Mouse (Mus musculus) macrophage (primary cell): Measurements from ENCODE around the gene Cdk19. TPM values are rescaled to one million over a fixed set of nuclear protein-coding genes. Genes with fewer than 3 reads are reported as not detected.
"Not testable (repeated sequence)": the region's sequence is repeated elsewhere in the genome, so short reads cannot be mapped to it uniquely, and the experiment has no call there.

ENCODE experiments used
- H3K27ac ChIP-seq: fragments of 350-480 bp; formaldehyde crosslinking; 2 replicates; pipeline ENCODE4 v1.9.0; 2021
- H3K36me3 ChIP-seq: fragments of 350-480 bp; formaldehyde crosslinking; 2 replicates; pipeline ENCODE4 v1.9.0; 2021; ENCODE audit errors: inconsistent target
- H3K4me3 ChIP-seq: fragments of 350-480 bp; formaldehyde crosslinking; 2 replicates; pipeline ENCODE4 v1.9.0; 2021; ENCODE audit errors: inconsistent target
- H3K79me2 ChIP-seq: fragments of 350-480 bp; formaldehyde crosslinking; 2 replicates; pipeline ENCODE4 v1.9.0; 2021; ENCODE audit errors: inconsistent target
- WGBS: methylation state at CpG from one replicate; pipeline ENCODE4 v1.1.7; 2026; ENCODE audit warnings: inconsistent platforms; ENCODE audit not compliant: missing documents; 5-methylcytosine and 5-hydroxymethylcytosine counted together
- polyA plus RNA-seq: library from polyadenylated mRNA; stranded (reverse); fragments of 250-400 nt; gene quantifications from 3 replicates; pipeline ENCODE4 v1.2.4, GENCODE M21; 2018; ENCODE audit warnings: inconsistent platforms

Gene Cdk19
- polyA plus RNA-seq, 1 experiment from 2014 or later = 14.5 TPM

DNA sequence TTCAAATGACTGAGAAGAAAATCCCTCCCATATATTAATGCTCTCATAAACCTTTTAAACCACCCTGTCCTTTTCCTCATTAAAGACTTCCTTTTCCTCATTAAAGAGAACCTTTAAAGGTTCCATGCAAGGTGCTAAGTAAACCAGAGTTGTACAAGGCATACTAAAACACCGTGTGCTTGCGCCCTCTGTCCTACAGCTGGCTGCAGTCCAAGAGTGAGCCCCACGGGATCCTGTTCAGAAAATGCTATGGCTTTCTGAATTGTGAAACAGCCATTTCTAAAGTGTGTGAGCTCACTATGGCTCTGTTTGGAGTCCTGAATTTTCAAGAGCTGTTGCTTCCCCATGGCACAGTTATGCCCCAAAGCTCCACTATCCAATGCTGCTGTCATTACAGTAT, 191.3 kb downstream of the Cdk19 start:
- WGBS = 65% methylated on average over 3 of the region's 3 CpGs
- Histone ChIP-seq H3K27ac (no peak overlapping the region), H3K79me2 (no peaks in the 10 kb centered on the region)

DNA sequence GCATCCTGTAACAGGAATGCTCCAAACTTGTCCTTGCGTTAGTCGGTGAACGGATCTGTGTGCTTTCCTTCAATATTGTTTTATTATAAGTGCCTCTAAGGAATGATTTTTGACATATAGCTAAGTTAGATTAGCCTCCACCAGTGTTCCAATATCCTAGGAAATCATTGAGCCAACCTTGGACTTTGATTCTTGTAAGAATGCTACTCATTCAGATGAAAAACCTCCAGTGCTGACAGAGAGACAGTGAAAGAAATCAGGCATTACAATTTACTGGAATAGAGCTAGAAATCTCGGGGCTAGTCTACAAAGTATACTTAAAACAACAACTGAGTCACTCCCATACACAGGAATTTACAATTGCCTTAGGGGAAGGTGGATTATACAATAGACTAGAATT, 193.2 kb downstream of the Cdk19 start:
- not testable (repeated sequence) for H3K27ac ChIP-seq, H3K36me3 ChIP-seq, H3K4me3 ChIP-seq, H3K79me2 ChIP-seq
- 88% methylated on average over 4 of the region's 4 CpGs for WGBS

More for the DNA sequence above, 191.3 kb downstream of the Cdk19 start:
- no peak overlapping the region for H3K4me3 ChIP-seq
- no peaks in the 10 kb centered on the region for H3K36me3 ChIP-seq

Other genes starting within 250 kb of the Cdk19 start
- gene Slc16a10, start 197.3 kb upstream of the Cdk19 start, polyA plus RNA-seq = 22.9 to 56.7 TPM (median 32.9 TPM) in 3 replicates
- gene Rpf2, start 92.5 kb upstream of the Cdk19 start, polyA plus RNA-seq = 15.7 to 56.1 TPM (median 40.4 TPM) in 3 replicates
- gene Gtf3c6, start 81.5 kb upstream of the Cdk19 start, polyA plus RNA-seq = 30.1 to 131 TPM (median 49.8 TPM) in 3 replicates
- gene Amd1, start 37.4 kb upstream of the Cdk19 start, polyA plus RNA-seq = 35.2 to 73.4 TPM (median 38.5 TPM) in 3 replicates
- not detected in 3 replicates for gene Slc22a16, start 230.8 kb downstream of the Cdk19 start, polyA plus RNA-seq